Mouse (Mus musculus): Measurements from ENCODE around the gene Rnf6. TPM values are rescaled to one million over a fixed set of nuclear protein-coding genes. Genes with fewer than 3 reads are reported as not detected.

Gene Rnf6
- total and polyA plus RNA-seq, 2 experiments from 2014 or later, result 16.5 to 22.1 TPM

DNA sequence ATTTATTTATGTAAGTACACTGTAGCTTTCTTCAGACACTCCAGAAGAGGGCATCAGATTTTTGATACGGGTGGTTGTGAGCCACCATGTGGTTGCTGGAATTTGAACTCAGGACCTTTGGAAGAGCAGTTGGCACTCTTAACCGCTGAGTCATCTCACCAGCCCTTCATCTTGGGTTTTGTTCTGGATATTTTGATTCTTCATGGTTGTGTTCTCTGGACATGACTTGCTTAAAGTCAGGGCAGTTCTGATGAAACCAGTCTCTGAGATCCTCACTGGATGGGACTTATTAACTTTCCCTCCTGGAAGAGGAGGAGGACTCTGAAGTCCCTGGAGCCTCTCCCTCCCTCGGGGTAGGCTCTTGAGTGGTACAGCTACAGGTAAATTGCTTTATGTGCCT lies 19.8 kb upstream of the Rnf6 start:
- Histone ChIP-seq H3K27me3 (ENCODE audit: insufficient read depth, low read length) (no peaks in the 10 kb centered on the region), H3K4me3 (ENCODE audit: low read depth, low read length) (no peak overlapping the region), H3K9me3 (ENCODE audit: low read length) (no peaks in the 10 kb centered on the region), H3K36me3 (ENCODE audit: insufficient read depth) (no peaks in the 10 kb centered on the region), H3K27ac (ENCODE audit: low read depth, low read length) (no peak overlapping the region), H3K4me1 (ENCODE audit: insufficient read depth) (no peaks in the 10 kb centered on the region), H3K4me2 (ENCODE audit: low read depth) (no peak overlapping the region), H3K9ac (no peak overlapping the region)
- DNase-seq (no peak), ATAC-seq (no peak)
- TF ChIP-seq CTCF (IDR thresholded peaks at IDR 0.05; ENCODE audit: low read depth), result no peak
- 96% methylated on average over 3 of the region's 3 CpGs for WGBS

DNA sequence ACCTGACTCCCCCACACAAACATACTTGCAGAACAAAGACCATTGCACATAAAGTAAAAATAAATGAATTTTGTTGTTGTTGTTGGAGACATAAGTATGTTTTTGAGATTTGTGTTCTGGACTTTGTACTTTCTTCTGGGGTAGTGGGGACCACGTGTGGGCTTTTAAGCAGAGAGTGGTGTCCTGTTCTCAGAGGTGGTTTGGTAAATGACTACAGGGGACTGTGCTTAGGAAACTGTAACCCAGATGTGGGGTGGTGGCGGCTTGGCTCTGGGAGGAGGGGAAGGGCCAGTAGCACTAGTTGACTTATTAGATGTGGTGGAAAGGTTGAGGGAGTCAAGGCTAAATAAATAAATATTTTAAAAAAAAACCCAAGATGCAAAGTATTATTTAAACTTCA lies 19.4 kb upstream of the Rnf6 start:
- Histone ChIP-seq H3K9ac (no peak overlapping the region), H3K27me3 (ENCODE audit: insufficient read depth, low read length) (no peaks in the 10 kb centered on the region), H3K9me3 (ENCODE audit: low read length) (no peaks in the 10 kb centered on the region), H3K27ac (ENCODE audit: low read depth, low read length) (no peak overlapping the region), H3K4me3 (ENCODE audit: low read depth, low read length) (no peak overlapping the region), H3K4me1 (ENCODE audit: insufficient read depth) (no peaks in the 10 kb centered on the region), H3K36me3 (ENCODE audit: insufficient read depth) (no peaks in the 10 kb centered on the region), H3K4me2 (ENCODE audit: low read depth) (no peak overlapping the region)
- 99% methylated on average over 2 of the region's 2 CpGs for WGBS
- ATAC-seq, result no peak
- no peak for DNase-seq
- TF ChIP-seq CTCF (IDR thresholded peaks at IDR 0.05; ENCODE audit: low read depth), result no peak

DNA sequence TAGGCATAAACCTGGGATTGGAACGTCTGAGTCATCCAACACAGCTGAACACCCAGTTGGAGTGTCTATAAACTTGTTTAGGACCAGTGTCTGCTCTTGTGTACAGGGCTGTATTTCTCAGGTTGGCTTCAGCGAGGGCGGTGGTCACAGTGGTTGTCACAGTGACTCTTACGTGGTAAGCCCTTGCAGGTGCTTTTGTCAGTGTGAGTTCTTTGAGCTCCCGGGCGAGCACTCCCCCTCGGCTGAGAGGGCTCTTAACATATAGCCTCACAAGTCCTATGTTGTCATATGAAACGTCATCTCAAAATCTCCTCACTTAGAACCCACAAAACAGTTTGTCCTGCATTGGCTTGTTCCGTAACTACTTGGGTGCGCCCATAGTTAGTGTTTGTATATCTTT lies 16.9 kb upstream of the Rnf6 start:
- no peak for DNase-seq
- no peak for ATAC-seq
- 87% methylated on average over 10 of the region's 10 CpGs for WGBS

DNA sequence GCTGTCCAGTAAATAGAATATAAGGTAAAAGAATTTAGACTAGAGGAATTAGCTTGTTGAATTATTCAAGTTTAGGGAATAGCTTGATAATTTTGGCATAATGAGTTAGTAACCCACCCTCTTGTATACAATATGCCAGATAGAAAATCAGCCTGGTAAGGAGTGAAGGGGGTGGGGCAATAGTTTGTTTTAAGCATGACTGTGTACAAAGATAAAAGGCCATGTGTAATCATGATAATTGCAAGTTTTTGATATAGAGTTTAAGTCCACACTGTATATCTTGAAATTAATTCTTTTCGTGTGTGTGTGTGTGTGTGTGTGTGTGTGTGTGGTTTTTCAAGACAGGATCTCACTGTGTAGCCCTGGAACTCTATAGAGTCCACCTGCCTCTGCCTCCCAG lies 13.0 kb upstream of the Rnf6 start:
- H3K27ac ChIP-seq (ENCODE audit: low read depth, low read length), result no peak overlapping the region
- DNase-seq (no peak), ATAC-seq (no peak)
- H3K36me3 ChIP-seq (ENCODE audit: insufficient read depth), result no peaks in the 10 kb centered on the region
- H3K9me3 ChIP-seq (ENCODE audit: low read length), result no peaks in the 10 kb centered on the region
- WGBS, result 88% methylated on average over 1 of the region's 1 CpGs
- H3K4me2 ChIP-seq (ENCODE audit: low read depth), result no peak overlapping the region
- no peak for TF ChIP-seq CTCF (IDR thresholded peaks at IDR 0.05; ENCODE audit: low read depth)
- H3K9ac ChIP-seq, result no peak overlapping the region
- no peak overlapping the region for H3K4me3 ChIP-seq (ENCODE audit: low read depth, low read length)
- 0 out of 2 replicates have a peak, but pooled peaks cover 5% of the 10 kb centered on the region for H3K4me1 ChIP-seq (ENCODE audit: insufficient read depth)
- no peaks in the 10 kb centered on the region for H3K27me3 ChIP-seq (ENCODE audit: insufficient read depth, low read length)

More for the DNA sequence above, 16.9 kb upstream of the Rnf6 start:
- TF ChIP-seq CTCF (IDR thresholded peaks at IDR 0.05; ENCODE audit: low read depth), result no peak
- 0 out of 2 replicates have a peak, but pooled peaks cover 5% of the 10 kb centered on the region for H3K4me1 ChIP-seq (ENCODE audit: insufficient read depth)
- no peaks in the 10 kb centered on the region for H3K9me3 ChIP-seq (ENCODE audit: low read length)
- H3K4me3 ChIP-seq (ENCODE audit: low read depth, low read length), result no peak overlapping the region
- H3K27me3 ChIP-seq (ENCODE audit: insufficient read depth, low read length), result no peaks in the 10 kb centered on the region
- no peak overlapping the region for H3K9ac ChIP-seq
- H3K36me3 ChIP-seq (ENCODE audit: insufficient read depth), result no peaks in the 10 kb centered on the region
- H3K27ac ChIP-seq (ENCODE audit: low read depth, low read length), result no peak overlapping the region
- H3K4me2 ChIP-seq (ENCODE audit: low read depth), result no peak overlapping the region

DNA sequence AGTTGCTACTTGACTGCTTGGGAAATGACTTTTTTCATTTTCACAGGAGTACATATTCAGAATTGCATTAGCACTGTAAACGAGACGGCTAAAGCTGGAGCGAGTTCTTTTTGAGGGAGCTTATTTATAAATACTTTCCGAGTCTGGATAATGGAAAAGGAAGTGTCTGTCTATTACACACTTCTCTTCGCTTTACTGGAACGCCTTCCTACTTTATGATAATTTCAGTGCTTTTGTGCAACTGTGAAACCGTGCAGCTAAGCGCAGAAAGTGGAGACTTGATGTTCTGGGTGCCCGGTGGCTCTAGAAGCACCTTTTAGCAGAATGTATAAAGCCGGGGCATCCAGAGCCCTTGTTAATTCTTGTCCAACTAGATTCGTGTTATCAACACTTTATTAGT lies 11.5 kb upstream of the Rnf6 start:
- Histone ChIP-seq H3K27ac (ENCODE audit: low read depth, low read length) (no peak overlapping the region), H3K27me3 (ENCODE audit: insufficient read depth, low read length) (no peaks in the 10 kb centered on the region), H3K36me3 (ENCODE audit: insufficient read depth) (no peaks in the 10 kb centered on the region), H3K4me1 (ENCODE audit: insufficient read depth) (0 out of 2 replicates have a peak, but pooled peaks cover 5% of the 10 kb centered on the region), H3K4me2 (ENCODE audit: low read depth) (peak overlapping the region; percentile 73), H3K4me3 (ENCODE audit: low read depth, low read length) (peak overlapping the region; percentile 78), H3K9ac (peak overlapping the region; percentile 79; the same call in 1 of the 2 replicates), H3K9me3 (ENCODE audit: low read length) (no peaks in the 10 kb centered on the region)
- no peak for TF ChIP-seq CTCF (IDR thresholded peaks at IDR 0.05; ENCODE audit: low read depth)
- DNase-seq (no peak), ATAC-seq (no peak)
- WGBS, result 32% methylated on average over 11 of the region's 11 CpGs

DNA sequence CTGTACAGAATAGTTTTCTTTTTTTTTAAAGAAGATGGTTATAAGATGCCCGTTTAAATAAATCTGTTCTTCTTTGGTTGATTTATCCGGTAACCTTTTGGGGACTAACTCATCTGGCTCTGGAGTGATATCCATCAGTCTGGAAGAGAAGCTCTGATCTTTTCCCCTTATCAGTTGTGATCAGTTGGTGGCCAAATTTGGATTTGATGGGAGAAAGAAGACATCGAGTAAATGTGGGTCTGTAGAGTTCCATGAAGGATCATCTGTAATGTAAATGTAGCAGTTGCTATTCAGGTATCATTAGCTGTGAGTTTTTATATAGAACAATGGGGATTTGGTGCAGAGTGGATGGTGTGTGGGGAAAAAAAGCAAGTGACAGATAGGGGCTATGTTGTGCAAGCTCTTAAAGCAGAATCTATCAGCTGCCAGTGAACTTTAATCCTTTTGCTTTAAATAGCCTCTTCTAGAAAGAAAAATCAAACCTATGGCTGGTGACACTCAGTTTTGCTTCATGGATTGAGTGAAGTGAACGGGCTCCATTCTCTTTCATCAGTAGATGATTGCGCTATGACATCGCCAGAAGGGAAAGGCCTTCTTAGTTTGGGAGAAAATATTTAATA lies 10.8 kb upstream of the Rnf6 start:
- no peak for ATAC-seq
- Histone ChIP-seq H3K4me1 (ENCODE audit: insufficient read depth) (0 out of 2 replicates have a peak, but pooled peaks cover 5% of the 10 kb centered on the region), H3K9ac (peak overlapping the region; percentile 79), H3K9me3 (ENCODE audit: low read length) (no peaks in the 10 kb centered on the region), H3K27me3 (ENCODE audit: insufficient read depth, low read length) (no peaks in the 10 kb centered on the region), H3K36me3 (ENCODE audit: insufficient read depth) (no peaks in the 10 kb centered on the region), H3K27ac (ENCODE audit: low read depth, low read length) (no peak overlapping the region), H3K4me2 (ENCODE audit: low read depth) (peak overlapping the region; percentile 73), H3K4me3 (ENCODE audit: low read depth, low read length) (peak overlapping the region; percentile 78)
- DNase-seq, result no peak
- TF ChIP-seq CTCF (IDR thresholded peaks at IDR 0.05; ENCODE audit: low read depth), result no peak
- 25% methylated on average over 6 of the region's 6 CpGs for WGBS

DNA sequence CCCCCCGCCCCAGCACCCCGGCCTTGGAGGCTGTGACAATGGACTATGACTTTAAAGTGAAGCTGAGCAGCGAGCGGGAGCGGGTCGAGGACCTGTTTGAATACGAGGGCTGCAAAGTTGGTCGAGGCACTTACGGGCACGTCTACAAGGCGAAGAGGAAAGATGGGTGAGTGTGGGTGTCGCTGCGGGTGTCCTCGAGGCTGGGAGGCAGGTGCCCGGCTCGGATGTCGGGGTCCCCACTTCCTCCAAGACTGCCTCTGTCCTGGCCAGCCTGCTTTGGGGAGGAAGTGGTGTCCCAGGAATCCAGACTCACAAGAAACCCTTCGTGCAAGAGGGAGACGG lies 10.3 kb upstream of the Rnf6 start:
- ATAC-seq, result no peak

More for the DNA sequence above, 10.3 kb upstream of the Rnf6 start:
- no peaks in the 10 kb centered on the region for H3K36me3 ChIP-seq (ENCODE audit: insufficient read depth)
- no peaks in the 10 kb centered on the region for H3K9me3 ChIP-seq (ENCODE audit: low read length)
- peak; percentile 37 for DNase-seq
- H3K4me3 ChIP-seq (ENCODE audit: low read depth, low read length), result peak overlapping the region; percentile 78
- peak overlapping the region; percentile 73 for H3K4me2 ChIP-seq (ENCODE audit: low read depth)
- 0 out of 2 replicates have a peak, but pooled peaks cover 5% of the 10 kb centered on the region for H3K4me1 ChIP-seq (ENCODE audit: insufficient read depth)
- peak overlapping the region; percentile 94 for H3K27ac ChIP-seq (ENCODE audit: low read depth, low read length)
- H3K27me3 ChIP-seq (ENCODE audit: insufficient read depth, low read length), result no peaks in the 10 kb centered on the region
- H3K9ac ChIP-seq, result peak overlapping the region; percentile 79
- WGBS, result 3% methylated on average over 19 of the region's 19 CpGs
- TF ChIP-seq CTCF (IDR thresholded peaks at IDR 0.05; ENCODE audit: low read depth), result no peak
